Mouse (Mus musculus) cerebellum, adult 8-10 months (tissue): ENCODE data around the gene Gm15013.
"Not testable (repeated sequence)": the region's sequence is repeated elsewhere in the genome, so short reads cannot be mapped to it uniquely, and the experiment has no call there.

ENCODE experiments used
- DNase-seq: peaks from one replicate; pipeline ENCODE4 v3.0.0; 2022

Gm15013 gene

GRCm38 (mm10) chrX:139714381-139714780, at the start of gene Gm15013:
Gene Gm15013 (minus strand): TSS chrX:139714481.
- no peak for DNase-seq

GRCm38 (mm10) chrX:139762546-139762945, 48.3 kb upstream of the Gm15013 start:
- DNase-seq, result no peak

- DNase-seq, result not testable (repeated sequence)
Measured at GRCm38 (mm10) chrX:139758634-139759033, 44.4 kb upstream of the Gm15013 start.

GRCm38 (mm10) chrX:139751855-139752254, 37.6 kb upstream of the Gm15013 start:
- DNase-seq, result peak; percentile 35

- no peak for DNase-seq
Measured at GRCm38 (mm10) chrX:139737066-139737465, 22.8 kb upstream of the Gm15013 start.

- DNase-seq, result no peak
Measured at GRCm38 (mm10) chrX:139730541-139730940, 16.3 kb upstream of the Gm15013 start.

GRCm38 (mm10) chrX:139722350-139722749, 8.1 kb upstream of the Gm15013 start:
- no peak for DNase-seq

GRCm38 (mm10) chrX:139684775-139685695, 29.2 kb downstream of the Gm15013 start, which contains the start of gene Tbc1d8b:
Gene Tbc1d8b (plus strand): TSS chrX:139684996.
- peak; percentile 70 for DNase-seq

GRCm38 (mm10) chrX:139684410-139684774, 29.9 kb downstream of the Gm15013 start:
- no peak for DNase-seq

- no peak for DNase-seq
Measured at GRCm38 (mm10) chrX:139665829-139666228, 48.5 kb downstream of the Gm15013 start.
